Mouse (Mus musculus) hindbrain, embryonic 15.5 days (tissue): ENCODE data around the gene Tubgcp5. TPM values are rescaled to one million over a fixed set of nuclear protein-coding genes. Genes with fewer than 3 reads are reported as not detected.

ENCODE experiments used
- ATAC-seq: fragments of 200-750 bp; cut with Nextera tagmentation; 2 replicates; pipeline ENCODE4 v1.8.0; 2017; ENCODE audit warnings: low read depth, moderate number of reproducible peaks, moderate TSS enrichment; ENCODE audit not compliant: low FRiP score
- H3K27ac ChIP-seq: fragments of 300-500 bp; sonication (generic); replicated peaks from 2 replicates; pipeline ENCODE4 v1.5.1; 2015; ENCODE audit warnings: mild to moderate bottlenecking, inconsistent platforms
- H3K27me3 ChIP-seq: fragments of 300-500 bp; sonication (generic); 2 replicates; pipeline ENCODE4 v1.6.1; 2015; ENCODE audit warnings: control low read depth, inconsistent platforms
- H3K36me3 ChIP-seq: fragments of 300-500 bp; sonication (generic); 2 replicates; pipeline ENCODE4 v1.6.1; 2015; ENCODE audit warnings: control low read depth, inconsistent platforms
- H3K4me1 ChIP-seq: fragments of 300-500 bp; sonication (generic); replicated peaks from 2 replicates; pipeline ENCODE4 v1.6.1; 2015; ENCODE audit warnings: control low read depth, inconsistent platforms
- H3K4me2 ChIP-seq: fragments of 300-500 bp; sonication (generic); 2 replicates; pipeline ENCODE4 v1.6.1; 2015; ENCODE audit warnings: moderate library complexity, mild to moderate bottlenecking, inconsistent platforms
- H3K4me3 ChIP-seq: fragments of 300-500 bp; sonication (generic); 2 replicates; pipeline ENCODE4 v1.5.1; 2015; ENCODE audit warnings: mild to moderate bottlenecking, inconsistent platforms
- H3K9ac ChIP-seq: fragments of 300-500 bp; sonication (generic); 2 replicates; pipeline ENCODE4 v1.6.1; 2015; ENCODE audit warnings: inconsistent platforms
- H3K9me3 ChIP-seq: fragments of 300-500 bp; sonication (generic); 2 replicates; pipeline ENCODE4 v1.6.1; 2016; ENCODE audit warnings: control low read depth, inconsistent platforms
- WGBS: fragments of 180-500 bp; shearing (Covaris S2); methylation state at CpG from one replicate; pipeline ENCODE4 v1.1.7; 2015; 5-methylcytosine and 5-hydroxymethylcytosine counted together
- polyA plus RNA-seq: library from polyadenylated mRNA; unstranded; fragments of >200 nt; fragmentation: Nextera tagmentation; extraction: Ambion mirVana; gene quantifications from 2 replicates; pipeline ENCODE4 v1.2.1, GENCODE M21; 2015

Gene Tubgcp5
- polyA plus RNA-seq, 1 experiment from 2014 or later, result 38.2 TPM

DNA sequence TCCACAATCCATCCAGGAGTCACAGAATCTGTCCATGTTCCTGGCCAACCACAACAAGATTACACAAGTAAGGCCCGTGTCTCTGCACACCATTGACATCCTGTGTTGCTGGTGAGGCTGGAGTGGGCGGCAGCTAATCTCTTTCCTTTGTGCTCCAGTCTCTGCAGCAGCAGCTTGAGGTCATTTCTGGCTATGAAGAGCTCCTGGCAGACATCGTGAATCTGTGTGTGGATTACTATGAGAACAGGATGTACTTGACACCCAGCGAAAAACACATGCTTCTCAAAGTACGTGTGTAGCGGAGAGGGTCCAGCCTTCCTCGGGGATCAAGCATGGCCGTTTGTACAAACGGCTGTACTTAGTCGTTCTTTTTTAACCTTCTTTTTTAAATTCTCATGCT is 83.8 kb downstream of the Tubgcp5 start:
- 93% methylated on average over 10 of the region's 10 CpGs for WGBS

DNA sequence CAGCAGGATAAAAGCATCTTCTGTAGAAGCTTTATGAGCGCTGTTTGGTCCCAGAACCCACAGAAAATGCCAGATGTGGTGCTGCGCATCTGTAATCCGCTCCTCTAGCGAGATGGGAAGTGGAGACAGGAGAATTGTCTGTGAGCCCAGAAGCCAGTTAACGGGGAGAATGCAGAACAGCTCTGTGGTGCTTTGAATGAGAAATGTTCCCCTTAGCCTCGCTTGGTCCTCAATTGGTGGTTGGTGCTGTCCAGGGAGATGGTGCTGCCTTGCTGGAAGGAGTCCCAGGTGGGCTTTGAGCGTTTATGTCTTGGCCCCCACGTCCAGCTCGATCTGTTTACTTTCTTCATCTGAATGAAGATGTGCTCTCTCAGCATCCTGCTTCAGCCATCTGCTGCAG is 86.9 kb downstream of the Tubgcp5 start:
- no peak overlapping the region for H3K27ac ChIP-seq
- H3K27me3 ChIP-seq, result no peaks in the 10 kb centered on the region

More for the DNA sequence above, 83.8 kb downstream of the Tubgcp5 start:
- no peak overlapping the region for H3K27ac ChIP-seq
- H3K4me1 ChIP-seq, result no peaks in the 10 kb centered on the region
- H3K9ac ChIP-seq, result no peak overlapping the region
- no peak overlapping the region for H3K4me3 ChIP-seq
- H3K9me3 ChIP-seq, result no peaks in the 10 kb centered on the region
- H3K36me3 ChIP-seq, result peaks cover 68% of the 10 kb centered on the region
- H3K4me2 ChIP-seq, result no peak overlapping the region
- no peaks in the 10 kb centered on the region for H3K27me3 ChIP-seq
- ATAC-seq, result no peak

More for the DNA sequence above, 86.9 kb downstream of the Tubgcp5 start:
- Histone ChIP-seq H3K4me3 (no peak overlapping the region), H3K9ac (no peak overlapping the region), H3K9me3 (no peaks in the 10 kb centered on the region), H3K4me1 (no peaks in the 10 kb centered on the region), H3K36me3 (peaks cover 41% of the 10 kb centered on the region), H3K4me2 (no peak overlapping the region)
- no peak for ATAC-seq
- WGBS, result 83% methylated on average over 9 of the region's 9 CpGs

Other genes starting within 250 kb of the Tubgcp5 start
- 1.9 and 2.2 TPM in 2 replicates for gene Siglech, start 26.0 kb upstream of the Tubgcp5 start, polyA plus RNA-seq
- gene Cyfip1, start 47.6 kb downstream of the Tubgcp5 start, polyA plus RNA-seq, result 46.7 and 51.3 TPM in 2 replicates
- gene Nipa2, start 168.3 kb downstream of the Tubgcp5 start, polyA plus RNA-seq, result 35.7 and 40.2 TPM in 2 replicates
- 29.6 and 30.4 TPM in 2 replicates for gene Nipa1, start 225.8 kb downstream of the Tubgcp5 start, polyA plus RNA-seq